Mouse (Mus musculus) embryonic facial prominence, embryonic 15.5 days (tissue): Measurements from ENCODE around the gene Epn3. TPM values are rescaled to one million over a fixed set of nuclear protein-coding genes. Genes with fewer than 3 reads are reported as not detected.

Experiments
- ATAC-seq: fragments of 200-750 bp; cut with Nextera tagmentation; 2 replicates; pipeline ENCODE4 v1.8.0; 2017; ENCODE audit warnings: low read depth, moderate TSS enrichment; ENCODE audit not compliant: insufficient number of reproducible peaks, low FRiP score, low TSS enrichment
- H3K27ac ChIP-seq: fragments of 300-500 bp; sonication (generic); replicated peaks from 2 replicates; pipeline ENCODE4 v1.5.1; 2015; ENCODE audit warnings: mild to moderate bottlenecking, inconsistent platforms
- H3K27me3 ChIP-seq: fragments of 300-500 bp; sonication (generic); 2 replicates; pipeline ENCODE4 v1.6.1; 2015; ENCODE audit warnings: inconsistent platforms
- H3K36me3 ChIP-seq: fragments of 300-500 bp; sonication (generic); 2 replicates; pipeline ENCODE4 v1.6.1; 2015; ENCODE audit warnings: mild to moderate bottlenecking, inconsistent platforms
- H3K4me1 ChIP-seq: fragments of 300-500 bp; sonication (generic); 2 replicates; pipeline ENCODE4 v1.6.1; 2015; ENCODE audit warnings: inconsistent platforms
- H3K4me2 ChIP-seq: fragments of 300-500 bp; sonication (generic); replicated peaks from 2 replicates; pipeline ENCODE4 v1.6.1; 2015; ENCODE audit warnings: mild to moderate bottlenecking, inconsistent platforms
- H3K4me3 ChIP-seq: fragments of 300-500 bp; sonication (generic); replicated peaks from 2 replicates; pipeline ENCODE4 v1.5.1; 2015; ENCODE audit warnings: mild to moderate bottlenecking, inconsistent platforms
- H3K9ac ChIP-seq: fragments of 300-500 bp; sonication (generic); 2 replicates; pipeline ENCODE4 v1.6.1; 2015; ENCODE audit warnings: inconsistent platforms
- H3K9me3 ChIP-seq: fragments of 300-500 bp; sonication (generic); replicated peaks from 2 replicates; pipeline ENCODE4 v1.6.1; 2016; ENCODE audit warnings: inconsistent platforms
- WGBS: fragments of 180-500 bp; shearing (Covaris S2); methylation state at CpG from one replicate; pipeline ENCODE4 v1.1.7; 2015; 5-methylcytosine and 5-hydroxymethylcytosine counted together
- polyA plus RNA-seq: library from polyadenylated mRNA; unstranded; fragments of >200 nt; fragmentation: Nextera tagmentation; extraction: Ambion mirVana; gene quantifications from 2 replicates; pipeline ENCODE4 v1.2.1, GENCODE M21; 2015

Gene Epn3
- polyA plus RNA-seq, 1 experiment from 2014 or later = 11.7 TPM

GRCm38 (mm10) chr11:94481963-94482362 is 17.8 kb downstream of the Epn3 start:
- no peak overlapping the region for H3K9ac ChIP-seq
- peaks cover 14% of the 10 kb centered on the region for H3K4me1 ChIP-seq
- WGBS = 84% methylated on average over 7 of the region's 7 CpGs
- H3K27ac ChIP-seq = no peak overlapping the region
- H3K4me3 ChIP-seq = no peak overlapping the region
- H3K27me3 ChIP-seq = peaks cover 6% of the 10 kb centered on the region; the same call in 1 of the 2 replicates
- no peaks in the 10 kb centered on the region for H3K36me3 ChIP-seq
- H3K4me2 ChIP-seq = no peak overlapping the region
- ATAC-seq = no peak
- no peaks in the 10 kb centered on the region for H3K9me3 ChIP-seq

- 88% methylated on average over 9 of the region's 9 CpGs for WGBS
- Histone ChIP-seq H3K4me3 (no peak overlapping the region), H3K4me2 (no peak overlapping the region), H3K27ac (no peak overlapping the region), H3K4me1 (peaks cover 13% of the 10 kb centered on the region), H3K9me3 (no peaks in the 10 kb centered on the region), H3K9ac (no peak overlapping the region), H3K27me3 (peaks cover 7% of the 10 kb centered on the region), H3K36me3 (no peaks in the 10 kb centered on the region)
- no peak for ATAC-seq
These were observed 19.4 kb downstream of the Epn3 start for GRCm38 (mm10) chr11:94480382-94480781.

DNA sequence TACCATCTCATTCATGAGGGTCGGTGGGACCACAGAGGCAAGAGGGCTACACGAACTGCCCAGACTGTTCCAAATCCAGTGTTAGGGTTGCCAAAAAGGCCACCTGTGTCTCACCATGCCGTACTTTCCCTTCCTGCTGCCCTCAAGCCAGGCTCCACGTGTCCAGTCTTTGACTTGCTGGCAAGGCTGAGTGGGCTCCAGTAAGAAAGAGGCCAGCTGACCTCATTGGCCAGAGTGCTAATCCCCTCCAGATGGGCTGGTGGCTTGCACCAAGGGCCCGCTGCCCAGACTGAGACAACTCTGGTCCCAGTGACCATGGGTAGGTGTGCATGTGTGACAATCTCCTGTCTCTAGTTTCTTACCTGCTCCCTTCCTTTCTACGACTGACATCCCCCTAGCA is 22.1 kb downstream of the Epn3 start:
- Histone ChIP-seq H3K4me1 (peaks cover 36% of the 10 kb centered on the region), H3K4me3 (no peak overlapping the region), H3K27me3 (peaks cover 13% of the 10 kb centered on the region), H3K36me3 (no peaks in the 10 kb centered on the region), H3K4me2 (no peak overlapping the region), H3K27ac (no peak overlapping the region), H3K9ac (no peak overlapping the region), H3K9me3 (no peaks in the 10 kb centered on the region)
- WGBS = 54% methylated on average over 6 of the region's 6 CpGs
- ATAC-seq = no peak

DNA sequence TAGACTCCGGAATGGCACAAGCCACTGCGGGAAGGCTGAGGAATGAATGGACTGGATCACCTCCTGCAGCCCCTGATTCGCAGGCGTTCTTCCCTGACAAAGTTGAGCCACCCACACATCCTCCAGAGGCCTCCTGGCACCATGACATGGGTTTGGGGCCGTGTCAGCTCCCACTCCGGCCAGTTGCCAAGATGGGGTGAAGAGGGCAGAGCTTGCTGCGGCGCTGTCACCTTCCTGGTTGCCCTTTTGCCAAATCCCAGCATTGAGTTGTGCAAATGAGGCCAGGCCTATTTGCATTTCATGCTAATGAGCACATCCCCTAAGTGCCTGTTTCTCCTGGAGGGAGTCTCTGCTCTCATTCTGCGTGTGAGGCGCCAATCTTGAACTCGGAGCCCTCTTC is 24.1 kb downstream of the Epn3 start:
- Histone ChIP-seq H3K4me3 (no peak overlapping the region), H3K27ac (0 out of 2 replicates have a peak overlapping the region, but pooled peaks have one; percentile 34), H3K9me3 (no peaks in the 10 kb centered on the region), H3K27me3 (peaks cover 16% of the 10 kb centered on the region), H3K4me1 (peaks cover 52% of the 10 kb centered on the region), H3K4me2 (no peak overlapping the region), H3K36me3 (no peaks in the 10 kb centered on the region), H3K9ac (no peak overlapping the region)
- 23% methylated on average over 11 of the region's 11 CpGs for WGBS
- ATAC-seq = no peak

DNA sequence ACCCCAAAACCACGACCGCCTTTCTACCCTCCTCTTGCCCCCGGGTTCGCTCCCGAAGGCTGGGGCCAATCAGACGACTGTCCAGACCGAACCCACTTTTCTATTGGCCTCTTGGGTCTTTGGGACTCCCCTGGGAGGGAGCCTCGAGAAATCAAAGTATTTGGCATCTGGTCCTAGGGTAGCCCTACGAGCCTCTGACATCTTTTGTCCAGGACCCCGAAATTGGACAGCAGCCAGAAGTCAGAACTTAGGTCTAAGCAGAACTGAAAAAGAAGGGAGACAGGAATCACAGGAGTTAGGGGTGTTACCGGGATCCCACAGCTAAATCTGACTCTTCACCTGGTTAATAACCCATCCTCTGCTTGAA is 25.2 kb downstream of the Epn3 start:
- Histone ChIP-seq H3K4me2 (peak overlapping the region; percentile 86), H3K9me3 (no peaks in the 10 kb centered on the region), H3K27ac (peak overlapping the region; percentile 97), H3K27me3 (peaks cover 15% of the 10 kb centered on the region), H3K4me1 (peaks cover 60% of the 10 kb centered on the region), H3K36me3 (no peaks in the 10 kb centered on the region), H3K4me3 (peak overlapping the region; percentile 81), H3K9ac (no peak overlapping the region)
- WGBS = 0% methylated on average over 11 of the region's 11 CpGs
- no peak for ATAC-seq

GRCm38 (mm10) chr11:94473707-94474543 is 25.8 kb downstream of the Epn3 start, which contains the start of gene Cacna1g:
TSS of gene Cacna1g (minus strand) at chr11:94474198.
- Histone ChIP-seq H3K4me1 (peaks cover 66% of the 10 kb centered on the region), H3K9me3 (no peaks in the 10 kb centered on the region), H3K27me3 (peaks cover 15% of the 10 kb centered on the region), H3K9ac (peak within 1 kb of the TSS; percentile 92), H3K27ac (peak within 1 kb of the TSS; percentile 97), H3K36me3 (no peaks in the 10 kb centered on the region), H3K4me3 (peak within 1 kb of the TSS; percentile 81), H3K4me2 (peak within 1 kb of the TSS; percentile 86)
- peak; percentile 91 for ATAC-seq
- WGBS = under 1% methylated on average over 48 of the region's 71 CpGs

DNA sequence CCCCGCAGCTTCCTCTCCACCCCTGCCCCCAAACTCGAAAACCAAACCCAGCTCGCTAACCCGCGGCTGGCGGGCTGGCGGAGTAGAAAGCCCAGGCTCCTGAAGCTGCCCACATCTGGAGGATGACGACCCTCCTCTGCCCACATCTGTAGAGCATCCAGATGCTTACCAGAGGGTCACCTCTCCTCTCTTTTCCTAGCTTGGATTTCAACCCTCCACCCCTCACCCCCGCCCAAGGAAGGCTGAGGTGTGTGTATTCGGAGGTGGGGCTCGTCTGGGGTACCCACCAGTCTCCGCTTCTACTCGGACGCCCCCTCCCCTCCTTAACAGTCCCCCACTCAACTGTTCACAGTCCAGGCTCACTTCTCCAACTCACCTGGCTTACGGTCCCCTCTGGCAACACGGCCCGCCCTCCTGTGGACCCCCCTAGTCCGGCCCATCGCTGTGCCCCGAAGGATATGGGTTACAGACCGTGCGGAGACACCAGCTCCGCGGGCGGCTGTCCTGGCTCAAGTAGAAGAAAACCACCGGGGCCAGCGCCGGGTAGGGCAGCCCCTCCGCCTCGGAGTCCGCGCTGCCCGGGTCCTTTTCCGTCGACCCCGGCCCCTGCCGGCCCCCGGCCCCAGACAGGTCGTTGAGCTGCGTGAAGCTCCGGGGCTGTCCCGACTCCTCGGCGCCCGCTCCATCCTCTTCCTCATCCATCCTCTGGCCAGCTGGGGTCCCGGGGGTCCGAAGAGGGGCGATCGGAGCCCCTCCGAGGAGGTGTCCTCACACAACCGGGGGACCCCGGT is 26.7 kb downstream of the Epn3 start:
- Histone ChIP-seq H3K27ac (peak overlapping the region; percentile 97), H3K27me3 (peaks cover 15% of the 10 kb centered on the region), H3K9ac (peak overlapping the region; percentile 92), H3K4me3 (peak overlapping the region; percentile 81), H3K36me3 (no peaks in the 10 kb centered on the region), H3K4me1 (peaks cover 74% of the 10 kb centered on the region), H3K9me3 (no peaks in the 10 kb centered on the region), H3K4me2 (peak overlapping the region; percentile 86)
- no peak for ATAC-seq
- 2% methylated on average over 45 of the region's 52 CpGs for WGBS

DNA sequence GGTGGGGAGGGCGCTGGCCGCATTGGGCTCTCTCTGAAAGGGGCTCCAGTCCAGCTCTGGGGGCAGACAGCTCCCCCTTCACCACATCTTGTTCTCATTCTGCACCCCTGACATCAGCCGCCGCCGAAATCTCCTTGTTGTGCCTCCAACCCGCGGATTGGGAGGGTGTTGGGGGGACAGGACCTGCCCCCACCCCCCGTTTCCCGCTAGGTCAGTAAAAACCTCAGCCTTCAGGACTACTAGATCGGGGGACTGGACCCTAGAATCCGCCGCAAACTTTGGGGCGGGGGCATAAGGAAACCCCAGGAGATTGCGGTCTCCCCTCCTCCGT is 27.2 kb downstream of the Epn3 start:
- Histone ChIP-seq H3K9me3 (no peaks in the 10 kb centered on the region), H3K4me2 (peak overlapping the region; percentile 86), H3K27me3 (peaks cover 15% of the 10 kb centered on the region), H3K4me1 (peaks cover 76% of the 10 kb centered on the region), H3K9ac (peak overlapping the region; percentile 92), H3K36me3 (no peaks in the 10 kb centered on the region), H3K4me3 (peak overlapping the region; percentile 81), H3K27ac (peak overlapping the region; percentile 97)
- no peak for ATAC-seq
- 1% methylated on average over 15 of the region's 15 CpGs for WGBS

DNA sequence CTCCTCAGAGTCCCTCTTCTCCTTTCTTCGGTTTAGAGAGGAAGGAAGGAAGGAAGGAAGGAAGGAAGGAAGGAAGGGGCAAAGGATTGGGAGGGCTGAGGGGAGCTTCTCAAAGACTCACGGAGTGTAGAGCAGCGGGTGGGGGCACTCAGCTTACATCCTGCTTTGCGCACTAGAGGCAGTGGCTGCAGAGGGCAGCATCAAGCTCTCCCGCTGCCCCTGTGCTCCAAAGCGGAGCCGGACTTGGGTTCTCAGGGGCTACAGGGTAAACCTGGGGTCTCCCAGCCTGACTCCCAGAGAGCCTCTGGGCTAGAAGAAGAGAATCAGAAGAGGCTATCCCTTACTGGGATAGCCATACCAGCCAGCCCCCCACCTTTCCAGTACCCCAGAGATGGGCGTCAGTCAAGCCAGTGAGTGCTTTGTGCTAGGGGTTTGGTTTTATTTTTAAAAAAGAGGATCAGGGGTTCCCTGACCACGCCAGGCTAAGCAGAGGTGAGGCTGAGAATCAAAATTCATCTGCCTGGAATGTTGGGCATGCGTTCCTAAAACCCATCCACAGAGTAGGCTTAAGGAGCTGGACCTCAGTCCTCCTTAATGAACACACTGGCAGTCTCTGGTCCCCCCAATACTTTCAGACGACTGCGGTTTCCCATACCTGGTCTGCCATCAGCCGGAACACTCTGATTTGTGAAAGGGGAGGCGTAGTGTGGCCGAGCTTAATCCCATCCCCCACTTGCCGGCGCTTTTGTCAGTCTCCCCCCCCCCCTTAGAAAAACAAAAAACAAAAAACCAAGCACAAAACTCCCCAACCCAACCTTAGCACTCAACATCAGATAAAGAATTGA is 27.8 kb downstream of the Epn3 start:
- 6% methylated on average over 17 of the region's 17 CpGs for WGBS
- H3K36me3 ChIP-seq = no peaks in the 10 kb centered on the region
- peaks cover 15% of the 10 kb centered on the region for H3K27me3 ChIP-seq
- peaks cover 77% of the 10 kb centered on the region for H3K4me1 ChIP-seq
- peak overlapping the region; percentile 97 for H3K27ac ChIP-seq
- peak overlapping the region; percentile 92 for H3K9ac ChIP-seq
- ATAC-seq = no peak
- no peaks in the 10 kb centered on the region for H3K9me3 ChIP-seq
- peak overlapping the region; percentile 86 for H3K4me2 ChIP-seq
- peak overlapping the region; percentile 81 for H3K4me3 ChIP-seq

DNA sequence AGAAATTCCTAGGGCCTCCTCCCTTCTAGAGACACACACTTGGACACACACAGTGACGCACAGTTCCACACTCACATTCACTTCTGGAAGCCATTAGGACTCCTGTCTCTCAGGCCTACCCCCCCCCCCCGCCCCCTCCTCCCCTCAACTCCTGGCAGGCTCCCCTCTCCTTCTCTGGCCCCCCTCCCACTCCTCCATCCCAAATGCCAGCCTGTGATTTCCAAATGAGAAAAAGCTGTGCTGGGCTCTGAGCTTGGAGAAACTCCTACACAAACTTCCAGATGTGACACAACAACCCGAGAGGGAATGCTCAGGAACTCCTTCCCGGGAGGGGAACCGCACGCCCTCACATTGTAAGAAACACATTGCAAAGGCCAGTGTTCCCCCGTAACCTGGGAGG is 29.4 kb downstream of the Epn3 start:
- H3K27ac ChIP-seq = peak overlapping the region; percentile 97
- H3K36me3 ChIP-seq = no peaks in the 10 kb centered on the region
- H3K9ac ChIP-seq = no peak overlapping the region
- H3K9me3 ChIP-seq = no peaks in the 10 kb centered on the region
- peak overlapping the region; percentile 86 for H3K4me2 ChIP-seq
- 24% methylated on average over 7 of the region's 7 CpGs for WGBS
- H3K4me1 ChIP-seq = peaks cover 82% of the 10 kb centered on the region
- no peak for ATAC-seq
- H3K27me3 ChIP-seq = peaks cover 10% of the 10 kb centered on the region
- peak overlapping the region; percentile 81 for H3K4me3 ChIP-seq
